Mouse (Mus musculus) lung, embryonic 14.5 days (tissue): Measurements from ENCODE around the gene Mrps34. TPM values are rescaled to one million over a fixed set of nuclear protein-coding genes. Genes with fewer than 3 reads are reported as not detected.

ENCODE experiments used
- ATAC-seq: fragments of 200-750 bp; cut with Nextera tagmentation; 2 replicates; pipeline ENCODE4 v1.8.0; 2017; ENCODE audit warnings: mild to moderate bottlenecking, moderate TSS enrichment, moderate library complexity; ENCODE audit not compliant: insufficient read depth
- DNase-seq: peaks from one replicate; pipeline ENCODE4 v3.0.0-alpha.2; 2015
- H3K27ac ChIP-seq: fragments of 300-500 bp; sonication (generic); 2 replicates; pipeline ENCODE4 v1.5.1; 2014; ENCODE audit warnings: low read depth, mild to moderate bottlenecking, moderate library complexity
- H3K27me3 ChIP-seq: fragments of 300-500 bp; sonication (generic); 2 replicates; pipeline ENCODE4 v1.6.1; 2014; ENCODE audit warnings: low read length, control low read depth; ENCODE audit not compliant: insufficient read depth
- H3K36me3 ChIP-seq: fragments of 300-500 bp; sonication (generic); 2 replicates; pipeline ENCODE4 v1.6.1; 2014; ENCODE audit warnings: control low read depth; ENCODE audit not compliant: insufficient read depth
- H3K4me1 ChIP-seq: fragments of 300-500 bp; sonication (generic); 2 replicates; pipeline ENCODE4 v1.6.1; 2014; ENCODE audit warnings: antibody characterized with exemption, control low read depth; ENCODE audit not compliant: insufficient read depth
- H3K4me2 ChIP-seq: fragments of 300-500 bp; sonication (generic); 2 replicates; pipeline ENCODE4 v1.6.1; 2014; ENCODE audit warnings: mild to moderate bottlenecking
- H3K4me3 ChIP-seq: fragments of 300-500 bp; sonication (generic); 2 replicates; pipeline ENCODE4 v1.5.1; 2014; ENCODE audit warnings: low read depth, low read length
- H3K9ac ChIP-seq: fragments of 300-500 bp; sonication (generic); 2 replicates; pipeline ENCODE4 v1.6.1; 2014
- H3K9me3 ChIP-seq: fragments of 300-500 bp; sonication (generic); 2 replicates; pipeline ENCODE4 v1.6.1; 2016; ENCODE audit warnings: low read depth, low read length, control low read depth
- CTCF ChIP-seq: IDR thresholded peaks from 2 replicates; pipeline ENCODE4 v1.5.1; 2016; ENCODE audit warnings: antibody characterized with exemption, low read depth
- WGBS: fragments of 180-500 bp; shearing (Covaris S2); extraction: QIAGEN DNeasy Blood & Tissue Kit; methylation state at CpG from one replicate; pipeline ENCODE4 v1.1.7; 2014; 5-methylcytosine and 5-hydroxymethylcytosine counted together
- polyA plus RNA-seq: library from polyadenylated mRNA; unstranded; fragments of >200 nt; fragmentation: Nextera tagmentation; extraction: Ambion mirVana; gene quantifications from 2 replicates; pipeline ENCODE4 v1.2.1, GENCODE M21; 2014

The Mrps34 gene
- polyA plus RNA-seq, 1 experiment from 2014 or later = 93.7 TPM

DNA sequence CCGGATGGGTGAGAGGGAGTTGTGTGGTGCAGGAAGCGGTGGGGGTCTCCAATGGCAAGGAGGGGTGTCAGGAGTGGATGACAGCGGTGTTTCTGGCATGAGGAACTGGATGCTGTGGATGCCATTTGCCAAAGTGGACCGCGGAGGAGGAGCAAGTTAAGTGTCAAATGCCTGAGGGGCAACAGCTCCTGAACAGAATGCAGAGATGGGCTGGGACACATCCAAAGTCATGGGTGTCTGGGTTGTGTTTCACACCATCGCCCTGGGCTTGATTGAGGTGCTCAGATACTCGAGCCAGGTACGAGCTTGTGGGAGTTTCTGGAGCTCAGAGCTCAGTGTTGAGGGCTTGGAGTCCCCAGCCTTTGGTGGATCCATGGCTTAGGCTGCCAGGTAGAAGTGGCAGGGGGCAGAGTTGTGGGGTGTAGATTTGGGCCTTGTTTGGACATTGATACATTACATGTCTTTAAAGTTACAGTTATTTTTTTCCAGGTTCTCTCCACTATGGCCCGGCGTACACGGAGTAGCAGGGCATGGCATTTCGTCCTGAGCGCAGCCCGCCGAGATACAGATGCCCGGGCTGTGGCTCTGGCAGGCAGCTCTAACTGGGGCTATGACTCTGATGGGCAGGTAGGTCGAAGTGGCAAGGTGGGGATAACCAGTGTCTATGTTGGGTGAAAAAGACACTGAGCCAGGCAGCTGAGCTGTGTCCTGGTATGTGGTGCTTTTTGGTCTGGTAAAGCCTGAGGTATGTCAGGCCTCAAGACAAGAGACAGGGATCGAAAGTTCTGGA, 7.4 kb upstream of the Mrps34 start:
- Histone ChIP-seq H3K4me2 (peak overlapping the region; percentile 88), H3K9me3 (no peaks in the 10 kb centered on the region), H3K9ac (peak overlapping the region; percentile 82), H3K4me3 (peak overlapping the region; percentile 70), H3K27ac (no peak overlapping the region), H3K4me1 (peaks cover 13% of the 10 kb centered on the region), H3K27me3 (no peaks in the 10 kb centered on the region), H3K36me3 (peaks cover 53% of the 10 kb centered on the region)
- no peak for ATAC-seq
- no peak for DNase-seq
- no peak for TF ChIP-seq CTCF
- 59% methylated on average over 18 of the region's 18 CpGs for WGBS

DNA sequence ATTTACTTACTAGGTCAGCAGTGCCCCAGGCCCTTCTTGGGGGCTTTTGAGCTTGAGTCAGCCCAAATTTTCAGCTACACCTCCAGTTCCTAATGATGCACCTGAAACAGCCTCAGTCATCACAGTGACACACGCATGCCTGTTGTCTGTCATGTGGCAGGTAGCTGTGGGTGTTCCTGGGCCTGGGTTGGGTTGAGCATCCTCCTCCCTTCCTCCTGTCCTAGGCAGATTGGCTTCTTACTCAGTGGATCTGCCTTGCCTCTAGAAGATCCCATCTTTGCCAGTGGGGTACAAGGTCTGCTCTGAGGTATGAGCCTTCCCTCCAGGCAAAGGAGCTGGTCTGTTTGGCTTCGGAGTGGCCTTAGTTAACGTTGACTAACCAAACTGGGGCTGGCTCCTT, 6.1 kb upstream of the Mrps34 start:
- Histone ChIP-seq H3K9ac (no peak overlapping the region), H3K4me2 (no peak overlapping the region), H3K9me3 (no peaks in the 10 kb centered on the region), H3K27me3 (no peaks in the 10 kb centered on the region), H3K36me3 (peaks cover 54% of the 10 kb centered on the region), H3K4me3 (no peak overlapping the region), H3K27ac (no peak overlapping the region), H3K4me1 (peaks cover 13% of the 10 kb centered on the region)
- DNase-seq (no peak), ATAC-seq (no peak)
- WGBS = 88% methylated on average over 3 of the region's 3 CpGs
- TF ChIP-seq CTCF = no peak

DNA sequence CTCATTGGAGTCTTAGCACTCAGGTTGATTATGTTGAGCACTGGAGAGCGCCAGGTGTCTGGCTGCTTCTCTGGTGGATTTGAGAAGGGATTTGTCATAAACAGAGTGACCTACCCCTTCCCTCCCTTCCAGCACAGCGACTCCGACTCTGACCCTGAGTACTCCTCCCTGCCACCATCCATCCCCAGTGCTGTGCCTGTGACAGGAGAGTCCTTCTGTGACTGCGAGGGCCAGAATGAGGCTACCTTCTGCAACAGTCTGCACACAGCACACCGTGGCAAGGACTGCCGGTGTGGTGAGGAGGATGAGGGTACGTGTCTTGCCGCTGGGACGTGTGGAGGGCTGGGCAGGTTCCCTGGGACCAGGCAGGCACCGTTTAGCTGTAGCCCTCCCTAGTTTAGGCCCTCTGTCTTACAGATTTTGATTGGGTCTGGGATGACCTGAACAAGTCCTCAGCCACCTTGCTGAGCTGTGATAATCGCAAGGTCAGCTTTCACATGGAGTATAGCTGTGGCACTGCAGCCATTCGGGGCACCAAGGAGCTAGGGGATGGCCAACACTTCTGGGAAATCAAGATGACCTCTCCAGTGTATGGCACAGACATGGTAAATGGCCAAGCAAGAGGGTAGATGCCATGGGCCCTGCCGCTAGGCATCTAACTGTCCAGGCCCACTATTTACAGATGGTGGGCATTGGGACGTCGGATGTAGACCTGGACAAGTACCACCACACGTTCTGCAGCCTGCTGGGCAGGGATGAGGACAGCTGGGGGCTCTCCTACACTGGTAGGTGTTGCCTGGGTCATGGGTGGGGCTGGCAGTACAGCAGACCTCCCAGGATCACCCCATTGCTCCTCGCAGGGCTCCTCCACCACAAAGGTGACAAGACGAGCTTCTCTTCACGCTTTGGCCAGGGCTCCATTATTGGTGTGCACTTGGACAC, 4.5 kb upstream of the Mrps34 start:
- Histone ChIP-seq H3K4me2 (no peak overlapping the region), H3K27ac (no peak overlapping the region), H3K4me1 (peaks cover 15% of the 10 kb centered on the region), H3K4me3 (no peak overlapping the region), H3K27me3 (no peaks in the 10 kb centered on the region), H3K9me3 (no peaks in the 10 kb centered on the region), H3K9ac (no peak overlapping the region; the same call in 1 of the 2 replicates), H3K36me3 (peaks cover 55% of the 10 kb centered on the region)
- DNase-seq = no peak
- no peak for TF ChIP-seq CTCF
- no peak for ATAC-seq
- 83% methylated on average over 19 of the region's 19 CpGs for WGBS

DNA sequence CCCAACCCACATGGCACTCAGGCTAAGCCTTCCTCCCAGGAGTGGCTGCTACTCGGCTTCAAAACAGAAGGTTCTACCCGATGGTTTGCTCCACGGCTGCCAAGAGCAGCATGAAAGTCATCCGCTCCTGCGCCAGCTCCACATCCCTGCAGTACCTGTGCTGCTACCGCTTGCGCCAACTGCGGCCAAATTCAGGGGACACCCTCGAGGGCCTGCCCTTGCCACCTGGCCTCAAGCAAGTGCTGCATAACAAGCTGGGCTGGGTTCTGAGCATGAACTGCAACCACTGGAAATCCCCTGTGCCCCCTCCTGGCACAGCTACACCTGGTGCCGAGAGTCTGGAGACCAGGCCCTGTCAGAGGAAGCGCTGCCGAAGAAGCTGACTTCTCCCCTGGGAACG, 3.6 kb upstream of the Mrps34 start:
- ATAC-seq (no peak), DNase-seq (no peak)
- H3K27ac ChIP-seq = no peak overlapping the region
- H3K4me1 ChIP-seq = peaks cover 13% of the 10 kb centered on the region
- no peak overlapping the region for H3K4me3 ChIP-seq
- H3K9me3 ChIP-seq = no peaks in the 10 kb centered on the region
- H3K4me2 ChIP-seq = no peak overlapping the region
- TF ChIP-seq CTCF = no peak
- peaks cover 55% of the 10 kb centered on the region for H3K36me3 ChIP-seq
- WGBS = 87% methylated on average over 13 of the region's 13 CpGs
- no peaks in the 10 kb centered on the region for H3K27me3 ChIP-seq
- no peak overlapping the region for H3K9ac ChIP-seq

- no peak for TF ChIP-seq CTCF
- no peak overlapping the region for H3K4me3 ChIP-seq
- WGBS = 86% methylated on average over 12 of the region's 12 CpGs
- ATAC-seq = no peak
- H3K36me3 ChIP-seq = peaks cover 63% of the 10 kb centered on the region
- H3K9ac ChIP-seq = no peak overlapping the region
- H3K27me3 ChIP-seq = no peaks in the 10 kb centered on the region
- H3K27ac ChIP-seq = no peak overlapping the region
- no peaks in the 10 kb centered on the region for H3K9me3 ChIP-seq
- no peak for DNase-seq
- H3K4me2 ChIP-seq = no peak overlapping the region
- H3K4me1 ChIP-seq = peaks cover 6% of the 10 kb centered on the region
These were observed 2.1 kb upstream of the Mrps34 start for GRCm38 (mm10) chr17:24892785-24893184.

DNA sequence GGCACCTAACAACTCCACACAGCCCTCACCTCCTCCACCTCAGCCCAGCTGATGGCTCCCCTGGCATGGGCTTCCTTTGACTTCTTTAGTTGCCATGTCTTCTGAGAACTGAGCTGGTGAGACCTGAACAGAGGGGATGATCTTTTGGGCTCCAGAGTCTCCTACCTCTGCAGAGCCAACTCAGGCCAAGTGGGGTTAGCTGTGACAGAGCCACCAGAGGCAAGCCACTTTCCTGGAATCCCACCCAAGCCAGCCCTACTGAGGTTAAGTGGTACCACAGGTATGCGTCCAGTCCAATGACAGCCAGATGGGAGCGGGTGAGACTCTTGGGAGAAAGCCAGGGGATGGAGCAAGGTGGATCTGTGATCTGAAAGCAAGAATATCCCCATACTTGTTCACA, 1.6 kb upstream of the Mrps34 start:
- Histone ChIP-seq H3K4me1 (peaks cover 4% of the 10 kb centered on the region), H3K9ac (no peak overlapping the region), H3K36me3 (peaks cover 66% of the 10 kb centered on the region), H3K4me3 (no peak overlapping the region), H3K9me3 (no peaks in the 10 kb centered on the region), H3K27ac (no peak overlapping the region), H3K4me2 (no peak overlapping the region), H3K27me3 (no peaks in the 10 kb centered on the region)
- DNase-seq = no peak
- 92% methylated on average over 2 of the region's 2 CpGs for WGBS
- ATAC-seq = no peak
- TF ChIP-seq CTCF = no peak
